Mouse (Mus musculus) neural tube, embryonic 14.5 days (tissue): ENCODE results near the gene Ptges. TPM values are rescaled to one million over a fixed set of nuclear protein-coding genes. Genes with fewer than 3 reads are reported as not detected.
"Not testable (repeated sequence)": the region's sequence is repeated elsewhere in the genome, so short reads cannot be mapped to it uniquely, and the experiment has no call there.

ENCODE experiments used
- ATAC-seq: fragments of 200-750 bp; cut with Nextera tagmentation; 2 replicates; pipeline ENCODE4 v1.8.0; 2017; ENCODE audit warnings: low read depth, mild to moderate bottlenecking, moderate TSS enrichment, moderate library complexity
- H3K27ac ChIP-seq: fragments of 300-500 bp; sonication (generic); 2 replicates; pipeline ENCODE4 v1.5.1; 2014; ENCODE audit warnings: low read depth, mild to moderate bottlenecking, control low read depth, low read length, moderate library complexity, mixed read lengths
- H3K27me3 ChIP-seq: fragments of 300-500 bp; sonication (generic); 2 replicates; pipeline ENCODE4 v1.6.1; 2014; ENCODE audit warnings: low read length; ENCODE audit not compliant: control insufficient read depth, insufficient read depth
- H3K36me3 ChIP-seq: fragments of 300-500 bp; sonication (generic); 2 replicates; pipeline ENCODE4 v1.6.1; 2014; ENCODE audit warnings: low read length, mixed read lengths; ENCODE audit not compliant: control insufficient read depth, insufficient read depth
- H3K4me1 ChIP-seq: fragments of 300-500 bp; sonication (generic); 2 replicates; pipeline ENCODE4 v1.6.1; 2014; ENCODE audit warnings: low read length; ENCODE audit not compliant: control insufficient read depth, insufficient read depth
- H3K4me2 ChIP-seq: fragments of 300-500 bp; sonication (generic); 2 replicates; pipeline ENCODE4 v1.6.1; 2014; ENCODE audit warnings: mild to moderate bottlenecking, low read depth, low read length, control low read depth
- H3K4me3 ChIP-seq: fragments of 300-500 bp; sonication (generic); 2 replicates; pipeline ENCODE4 v1.5.1; 2014; ENCODE audit warnings: low read depth, low read length, control low read depth, mixed read lengths
- H3K9ac ChIP-seq: fragments of 300-500 bp; sonication (generic); replicated peaks from 2 replicates; pipeline ENCODE4 v1.6.1; 2014; ENCODE audit warnings: low read depth, mild to moderate bottlenecking, control low read depth, low read length, mixed read lengths
- H3K9me3 ChIP-seq: fragments of 300-500 bp; sonication (generic); 2 replicates; pipeline ENCODE4 v1.6.1; 2016; ENCODE audit warnings: low read length; ENCODE audit not compliant: control insufficient read depth
- WGBS: fragments of 180-500 bp; shearing (Covaris S2); extraction: QIAGEN DNeasy Blood & Tissue Kit; methylation state at CpG from one replicate; pipeline ENCODE4 v1.1.7; 2014; 5-methylcytosine and 5-hydroxymethylcytosine counted together
- polyA plus RNA-seq: library from polyadenylated mRNA; unstranded; fragments of >200 nt; fragmentation: Nextera tagmentation; extraction: Ambion mirVana; gene quantifications from 2 replicates; pipeline ENCODE4 v1.2.1, GENCODE M21; 2014

Ptges gene
- polyA plus RNA-seq, 1 experiment from 2014 or later: 1.6 TPM

GRCm38 (mm10) chr2:30923099-30923498, 6.6 kb downstream of the Ptges start:
- 82% methylated on average over 3 of the region's 3 CpGs for whole genome bisulfite sequencing
- ATAC-seq: no peak
- Histone ChIP-seq H3K4me2 (no peak overlapping the region), H3K4me1 (no peaks in the 10 kb centered on the region), H3K9me3 (no peaks in the 10 kb centered on the region), H3K36me3 (no peaks in the 10 kb centered on the region), H3K9ac (no peak overlapping the region), H3K27ac (no peak overlapping the region), H3K4me3 (no peak overlapping the region), H3K27me3 (no peaks in the 10 kb centered on the region)

DNA sequence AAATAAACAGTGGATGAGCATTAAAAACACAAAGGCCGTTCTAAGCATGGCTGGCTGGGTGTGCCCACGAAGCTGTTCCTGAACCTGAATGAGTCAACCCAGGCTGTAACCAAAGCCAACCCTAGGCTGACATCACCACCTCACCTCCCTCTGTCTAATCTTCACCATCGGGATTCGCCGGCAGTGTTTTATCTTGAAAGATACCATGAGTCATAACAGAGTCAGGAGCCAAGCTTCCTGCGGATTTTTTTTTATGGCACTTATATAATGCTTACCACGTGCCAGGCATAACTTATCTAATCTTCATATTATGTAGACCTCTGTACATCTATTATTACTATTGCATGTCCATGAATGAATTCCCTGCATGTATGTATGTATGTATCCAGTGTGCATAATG, 9.4 kb downstream of the Ptges start:
- 84% methylated on average over 7 of the region's 7 CpGs for WGBS
- H3K4me3 ChIP-seq: no peak overlapping the region
- no peak for ATAC-seq
- no peaks in the 10 kb centered on the region for H3K4me1 ChIP-seq
- no peak overlapping the region for H3K9ac ChIP-seq
- H3K4me2 ChIP-seq: no peak overlapping the region
- H3K27ac ChIP-seq: no peak overlapping the region
- no peaks in the 10 kb centered on the region for H3K27me3 ChIP-seq
- no peaks in the 10 kb centered on the region for H3K9me3 ChIP-seq
- H3K36me3 ChIP-seq: no peaks in the 10 kb centered on the region

DNA sequence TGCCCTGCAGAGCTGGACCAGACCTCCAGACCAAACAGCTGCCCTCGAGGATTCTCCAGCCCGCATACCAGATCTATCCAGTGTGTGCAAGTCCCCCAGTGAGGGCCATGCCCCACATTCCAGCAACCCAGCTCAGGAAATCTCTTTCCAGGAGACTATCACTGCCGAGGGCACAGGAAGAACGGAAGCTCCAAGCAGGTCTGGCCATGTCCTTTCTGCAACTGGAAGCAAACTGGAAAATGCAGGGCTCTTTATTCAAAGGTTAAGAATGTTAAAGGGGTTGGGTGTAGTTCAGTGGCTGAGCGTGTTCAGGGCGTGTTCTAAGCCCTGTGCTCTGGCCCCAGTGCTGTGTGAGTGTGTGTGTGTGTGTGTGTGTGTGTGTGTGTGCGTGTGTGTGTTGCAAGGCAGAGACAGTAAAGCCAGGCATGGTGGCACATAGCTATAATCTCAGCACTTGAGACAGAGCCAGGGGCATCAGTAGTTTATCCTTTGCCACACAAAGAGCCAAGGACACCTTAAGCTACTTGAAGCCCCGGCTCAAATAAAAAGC, 10.8 kb downstream of the Ptges start:
- no peaks in the 10 kb centered on the region for H3K4me1 ChIP-seq
- no peaks in the 10 kb centered on the region for H3K36me3 ChIP-seq
- ATAC-seq: no peak
- no peaks in the 10 kb centered on the region for H3K27me3 ChIP-seq
- no peaks in the 10 kb centered on the region for H3K9me3 ChIP-seq
- H3K27ac ChIP-seq: no peak overlapping the region
- no peak overlapping the region for H3K9ac ChIP-seq
- H3K4me3 ChIP-seq: no peak overlapping the region
- H3K4me2 ChIP-seq: no peak overlapping the region
- 68% methylated on average over 8 of the region's 8 CpGs for whole genome bisulfite sequencing

- H3K4me2 ChIP-seq: no peak overlapping the region
- H3K9me3 ChIP-seq: no peaks in the 10 kb centered on the region
- 63% methylated on average over 6 of the region's 6 CpGs for WGBS
- no peaks in the 10 kb centered on the region for H3K4me1 ChIP-seq
- no peak overlapping the region for H3K4me3 ChIP-seq
- no peak overlapping the region for H3K27ac ChIP-seq
- no peaks in the 10 kb centered on the region for H3K27me3 ChIP-seq
- ATAC-seq: no peak
- H3K36me3 ChIP-seq: no peaks in the 10 kb centered on the region
- no peak overlapping the region for H3K9ac ChIP-seq
These were observed 11.5 kb downstream of the Ptges start for GRCm38 (mm10) chr2:30918126-30918525.

DNA sequence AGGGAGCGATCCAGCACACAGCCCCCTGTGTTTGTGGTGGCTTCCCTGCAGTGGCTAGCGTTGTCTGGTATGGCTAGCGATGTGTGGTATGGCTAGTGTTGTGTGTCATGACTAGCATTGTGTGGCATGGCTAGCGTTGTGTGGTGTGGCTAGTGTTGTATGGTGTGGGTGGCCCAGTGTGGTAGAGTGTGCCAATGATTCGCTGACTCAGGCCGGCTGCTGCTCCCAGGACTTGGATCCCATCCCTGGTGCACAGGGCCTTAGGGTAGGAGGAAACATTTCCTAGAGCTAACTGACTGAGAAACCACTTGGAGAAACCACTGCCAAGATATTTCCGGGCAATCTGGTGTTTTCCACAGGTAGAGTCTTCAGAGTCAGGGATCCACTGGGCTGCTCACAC, 12.0 kb downstream of the Ptges start:
- H3K4me2 ChIP-seq: no peak overlapping the region
- no peaks in the 10 kb centered on the region for H3K27me3 ChIP-seq
- H3K4me1 ChIP-seq: no peaks in the 10 kb centered on the region
- no peaks in the 10 kb centered on the region for H3K36me3 ChIP-seq
- no peak overlapping the region for H3K27ac ChIP-seq
- H3K4me3 ChIP-seq: no peak overlapping the region
- no peak for ATAC-seq
- H3K9ac ChIP-seq: no peak overlapping the region
- no peaks in the 10 kb centered on the region for H3K9me3 ChIP-seq
- WGBS: 86% methylated on average over 7 of the region's 7 CpGs

DNA sequence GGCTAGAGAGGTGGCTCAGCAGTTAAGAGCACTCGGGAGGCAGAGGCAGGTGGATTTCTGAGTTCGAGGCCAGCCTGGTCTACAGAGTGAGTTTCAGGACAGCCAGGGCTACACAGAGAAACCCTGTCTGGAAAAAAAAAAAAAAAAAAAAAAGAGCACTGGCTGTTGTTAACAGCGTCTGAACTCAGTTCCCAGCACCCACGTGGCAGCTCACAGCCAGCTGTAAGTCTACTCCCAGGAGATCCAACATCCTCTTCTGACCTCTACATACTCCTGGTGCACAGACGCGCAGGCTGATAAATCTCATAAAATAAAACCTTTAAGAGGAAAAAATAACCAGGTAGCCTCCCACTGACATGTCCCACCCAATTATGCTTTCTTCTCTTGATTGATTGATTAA, 13.7 kb downstream of the Ptges start:
- H3K4me3 ChIP-seq, H3K27ac ChIP-seq, H3K4me1 ChIP-seq, H3K36me3 ChIP-seq, H3K27me3 ChIP-seq, H3K9me3 ChIP-seq, ATAC-seq, H3K9ac ChIP-seq, H3K4me2 ChIP-seq: not testable (repeated sequence)
- WGBS: 66% methylated on average over 6 of the region's 6 CpGs

DNA sequence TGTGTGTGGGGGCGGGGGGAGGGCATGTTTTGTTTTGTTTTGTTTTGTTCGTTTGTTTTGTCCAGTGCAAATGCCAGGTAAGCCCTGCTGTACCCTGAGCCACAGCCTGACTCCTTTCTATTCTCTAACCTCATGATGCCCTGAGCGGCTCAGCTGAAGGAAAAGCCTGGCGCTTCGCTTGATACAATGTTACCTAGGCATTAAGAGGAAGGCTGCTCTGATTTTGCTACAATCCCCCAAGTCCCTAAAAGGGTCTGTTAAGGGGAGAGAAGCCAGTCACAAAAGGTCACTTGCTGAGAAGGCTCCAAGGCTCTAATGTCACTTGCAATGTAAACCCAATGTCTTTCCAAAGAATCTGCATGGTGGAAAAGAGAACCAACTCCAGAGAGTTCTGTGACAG, 14.3 kb downstream of the Ptges start:
- Histone ChIP-seq H3K4me3 (no peak overlapping the region), H3K4me1 (no peaks in the 10 kb centered on the region), H3K36me3 (no peaks in the 10 kb centered on the region), H3K4me2 (no peak overlapping the region), H3K27ac (no peak overlapping the region), H3K9ac (no peak overlapping the region), H3K9me3 (no peaks in the 10 kb centered on the region), H3K27me3 (no peaks in the 10 kb centered on the region)
- ATAC-seq: no peak
- WGBS: 85% methylated on average over 5 of the region's 5 CpGs

DNA sequence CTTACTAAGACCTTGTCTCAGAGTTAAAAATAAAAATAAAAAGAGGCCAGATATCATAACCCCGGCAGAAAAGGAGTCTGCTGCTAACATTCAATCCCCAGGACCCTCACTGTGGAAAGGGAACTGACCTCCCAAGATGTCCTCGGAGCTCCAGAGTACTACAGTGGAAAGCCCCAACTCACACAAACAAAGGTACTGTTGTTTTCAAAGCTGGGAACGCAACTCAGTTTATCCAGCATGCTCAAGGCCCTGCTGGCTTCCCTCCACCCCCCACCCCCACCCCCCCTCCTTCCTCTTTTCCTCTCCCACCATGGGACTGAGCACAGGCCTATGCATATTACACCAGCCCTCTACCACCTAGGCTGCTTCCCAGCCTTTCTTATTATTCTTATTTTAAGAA, 14.8 kb downstream of the Ptges start:
- H3K27ac ChIP-seq: no peak overlapping the region
- H3K4me3 ChIP-seq: no peak overlapping the region
- H3K9ac ChIP-seq: no peak overlapping the region
- no peaks in the 10 kb centered on the region for H3K36me3 ChIP-seq
- ATAC-seq: no peak
- no peaks in the 10 kb centered on the region for H3K27me3 ChIP-seq
- no peaks in the 10 kb centered on the region for H3K4me1 ChIP-seq
- no peaks in the 10 kb centered on the region for H3K9me3 ChIP-seq
- no peak overlapping the region for H3K4me2 ChIP-seq
- 41% methylated on average over 3 of the region's 3 CpGs for WGBS

DNA sequence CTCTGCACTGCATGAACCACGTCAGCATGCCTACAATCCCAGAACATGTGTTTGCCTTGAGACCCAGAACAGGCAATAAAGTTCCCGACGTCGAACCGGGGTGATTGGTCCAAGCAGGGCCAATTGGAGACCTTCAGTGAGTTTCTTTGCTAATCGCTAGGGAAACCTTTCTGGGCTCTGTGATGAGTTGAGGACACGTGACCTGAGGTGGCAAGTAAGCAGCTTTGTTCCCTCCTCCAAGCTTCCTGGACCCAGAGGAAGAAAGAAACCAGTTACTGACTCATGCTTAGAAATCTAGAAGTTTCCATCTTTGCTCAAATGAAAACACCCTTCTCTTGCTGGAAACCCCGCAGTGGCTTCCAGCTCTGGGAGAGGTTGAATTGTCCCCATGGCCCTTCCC, 16.6 kb downstream of the Ptges start:
- H3K4me3 ChIP-seq: no peak overlapping the region
- no peak overlapping the region for H3K9ac ChIP-seq
- WGBS: 80% methylated on average over 8 of the region's 8 CpGs
- H3K4me2 ChIP-seq: no peak overlapping the region
- no peaks in the 10 kb centered on the region for H3K9me3 ChIP-seq
- no peaks in the 10 kb centered on the region for H3K36me3 ChIP-seq
- no peaks in the 10 kb centered on the region for H3K4me1 ChIP-seq
- no peaks in the 10 kb centered on the region for H3K27me3 ChIP-seq
- no peak overlapping the region for H3K27ac ChIP-seq
- no peak for ATAC-seq
